Mouse (Mus musculus): ENCODE measurements around the gene Dcpp2. TPM values are rescaled to one million over a fixed set of nuclear protein-coding genes. Genes with fewer than 3 reads are reported as not detected.

The Dcpp2 gene
- total and polyA plus RNA-seq, 3 experiments: not detected

DNA sequence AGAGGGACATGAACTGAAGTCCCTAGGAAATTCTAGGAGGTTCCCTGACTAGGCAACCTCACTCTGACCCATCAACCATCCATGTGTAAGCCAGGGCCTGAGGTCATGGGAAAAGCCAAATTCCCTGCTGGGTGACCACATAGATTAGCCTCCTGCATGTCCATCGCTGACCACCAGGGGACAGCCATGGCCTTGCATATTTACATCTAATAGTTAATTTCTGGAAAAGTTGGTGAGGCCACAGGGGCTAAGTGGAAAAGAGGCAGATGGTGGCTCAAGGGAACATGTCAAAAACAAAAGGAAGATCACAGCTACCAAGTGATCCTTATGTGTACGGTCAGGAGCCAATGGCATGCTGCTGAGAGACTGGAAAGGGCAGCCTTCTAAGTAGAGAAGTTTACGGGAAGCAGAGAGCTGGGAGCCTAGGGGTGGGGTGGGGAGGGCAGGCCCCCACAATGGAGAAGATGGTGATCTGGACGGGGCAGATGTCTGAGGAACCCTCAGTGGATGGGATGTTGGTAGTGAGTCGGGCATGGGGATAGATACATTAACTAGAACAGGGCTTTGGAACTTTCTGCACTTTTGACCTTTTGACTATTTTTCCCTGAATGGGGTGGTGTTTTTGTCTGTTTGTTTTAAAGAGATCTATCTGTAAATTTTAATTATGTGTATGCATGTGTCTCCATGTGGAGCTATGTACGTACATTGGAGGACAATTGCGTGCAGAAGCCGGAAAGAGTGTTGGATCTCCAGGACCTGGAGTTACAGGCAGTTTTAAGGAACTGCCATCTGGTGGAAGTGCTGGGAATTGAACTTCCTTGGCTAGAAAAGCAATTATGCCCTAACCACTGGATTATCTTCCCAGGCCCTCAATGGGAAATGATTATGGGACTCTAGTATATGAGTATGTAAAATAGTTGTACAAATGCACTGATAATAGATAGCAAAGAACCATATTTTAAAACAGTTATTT is 6.5 kb upstream of the Dcpp2 start:
- Histone ChIP-seq H3K27me3 (ENCODE audit: control insufficient read depth in 1 of 2, insufficient read depth in 2 of 2, low read length in 2 of 2) (peaks cover 0 to 8% of the 10 kb centered on the region in 2 experiments; a peak in 2 of 4 replicates), H3K9me3 (replicated peaks; ENCODE audit: insufficient read depth, low read length) (no peaks in the 10 kb centered on the region), H3K79me2 (ENCODE audit: control insufficient read depth, insufficient read depth, low read length, poor library complexity) (no peaks in the 10 kb centered on the region), H3K9ac (ENCODE audit: control insufficient read depth, low read depth, low read length, poor library complexity, severe bottlenecking) (no peak overlapping the region), H3K4me3 (ENCODE audit: control insufficient read depth in 1 of 2, insufficient read depth in 1 of 2, low read depth in 2 of 2, low read length in 2 of 2) (no peak overlapping the region), H3K36me3 (ENCODE audit: control insufficient read depth in 1 of 2, insufficient read depth in 2 of 2, low read length in 2 of 2) (no peaks in the 10 kb centered on the region), H3K27ac (ENCODE audit: control insufficient read depth, low read depth, low read length) (no peak overlapping the region), H3K4me1 (ENCODE audit: control insufficient read depth in 1 of 2, insufficient read depth in 2 of 2, low read length in 2 of 2) (no peaks in the 10 kb centered on the region)
- TF ChIP-seq SMC3 (IDR thresholded peaks at IDR 0.05; ENCODE audit: low read depth, low read length): peak; percentile 68
- TF ChIP-seq E2F4 (IDR thresholded peaks at IDR 0.05; ENCODE audit: borderline replicate concordance, low read depth, low read length): no peak
- no peak for TF ChIP-seq TBP (IDR thresholded peaks at IDR 0.05; ENCODE audit: low read depth, low read length)
- no peak for TF ChIP-seq MEF2A (IDR thresholded peaks at IDR 0.05; ENCODE audit: extremely low read depth, insufficient replicate concordance, low read depth, low read length, poor library complexity, severe bottlenecking)
- no peak for TF ChIP-seq POLR2A (IDR thresholded peaks at IDR 0.05; ENCODE audit: control insufficient read depth in 1 of 2, insufficient read depth in 1 of 2, low read depth in 1 of 2, low read length in 2 of 2, poor library complexity in 1 of 2)
- TF ChIP-seq BHLHE40 (IDR thresholded peaks at IDR 0.05; ENCODE audit: borderline replicate concordance, low read depth, low read length): no peak
- no peak for TF ChIP-seq KAT2A (conservative IDR thresholded peaks at IDR 0.05; ENCODE audit: low read depth, low read length)
- no peak for TF ChIP-seq EP300 (IDR thresholded peaks at IDR 0.05; ENCODE audit: low read depth in 1 of 2, low read length in 2 of 2)
- TF ChIP-seq TAL1 (IDR thresholded peaks at IDR 0.05; ENCODE audit: low read length): no peak
- no peak for TF ChIP-seq POLR2AphosphoS5 (IDR thresholded peaks at IDR 0.05; ENCODE audit: borderline replicate concordance, low read depth, low read length)
- TF ChIP-seq ZKSCAN1 (IDR thresholded peaks at IDR 0.05; ENCODE audit: low read depth, low read length): no peak
- no peak for TF ChIP-seq MAZ (IDR thresholded peaks at IDR 0.05; ENCODE audit: low read depth, low read length)
- peak; percentile 42 for TF ChIP-seq RAD21 (IDR thresholded peaks at IDR 0.05; ENCODE audit: low read depth, low read length)
- TF ChIP-seq MXI1 (IDR thresholded peaks at IDR 0.05; ENCODE audit: low read depth, low read length): no peak
- TF ChIP-seq ZC3H11A (IDR thresholded peaks at IDR 0.05; ENCODE audit: low read depth, low read length): peak; percentile 36
- no peak for TF ChIP-seq ELF1 (IDR thresholded peaks at IDR 0.05; ENCODE audit: low read depth, low read length)
- peak; percentile 54 to 62 (median 59) for TF ChIP-seq CTCF (IDR thresholded peaks at IDR 0.05 in 2 of 3, conservative IDR thresholded peaks at IDR 0.05 in 1 of 3; ENCODE audit: control insufficient read depth in 1 of 3, insufficient read depth in 1 of 3, low read depth in 2 of 3, low read length in 3 of 3, poor library complexity in 1 of 3, severe bottlenecking in 1 of 3)
- TF ChIP-seq MAX (IDR thresholded peaks at IDR 0.05; ENCODE audit: low read length): no peak
- no peak for TF ChIP-seq TCF12 (IDR thresholded peaks at IDR 0.05; ENCODE audit: low read depth, low read length)
- no peak for TF ChIP-seq NRF1 (IDR thresholded peaks at IDR 0.05; ENCODE audit: insufficient read depth, low read depth, low read length, poor library complexity, severe bottlenecking)
- no peak for TF ChIP-seq ETS1 (IDR thresholded peaks at IDR 0.05; ENCODE audit: low read depth, low read length)
- TF ChIP-seq CHD1 (IDR thresholded peaks at IDR 0.05; ENCODE audit: low read depth, low read length): no peak
- TF ChIP-seq POLR2AphosphoS2 (IDR thresholded peaks at IDR 0.05; ENCODE audit: low read length): no peak
- TF ChIP-seq MAFK (IDR thresholded peaks at IDR 0.05; ENCODE audit: borderline replicate concordance, low read depth, low read length): no peak
- TF ChIP-seq SIN3A (IDR thresholded peaks at IDR 0.05; ENCODE audit: low read length): no peak
- TF ChIP-seq GABPA (IDR thresholded peaks at IDR 0.05; ENCODE audit: low read depth, low read length): no peak
- TF ChIP-seq ZNF384 (IDR thresholded peaks at IDR 0.05; ENCODE audit: low read depth, low read length): no peak
- DNase-seq (ENCODE audit: low read depth, low spot score): peak; percentile 37
